Mouse (Mus musculus): ENCODE data around the gene Lifr.

DNA sequence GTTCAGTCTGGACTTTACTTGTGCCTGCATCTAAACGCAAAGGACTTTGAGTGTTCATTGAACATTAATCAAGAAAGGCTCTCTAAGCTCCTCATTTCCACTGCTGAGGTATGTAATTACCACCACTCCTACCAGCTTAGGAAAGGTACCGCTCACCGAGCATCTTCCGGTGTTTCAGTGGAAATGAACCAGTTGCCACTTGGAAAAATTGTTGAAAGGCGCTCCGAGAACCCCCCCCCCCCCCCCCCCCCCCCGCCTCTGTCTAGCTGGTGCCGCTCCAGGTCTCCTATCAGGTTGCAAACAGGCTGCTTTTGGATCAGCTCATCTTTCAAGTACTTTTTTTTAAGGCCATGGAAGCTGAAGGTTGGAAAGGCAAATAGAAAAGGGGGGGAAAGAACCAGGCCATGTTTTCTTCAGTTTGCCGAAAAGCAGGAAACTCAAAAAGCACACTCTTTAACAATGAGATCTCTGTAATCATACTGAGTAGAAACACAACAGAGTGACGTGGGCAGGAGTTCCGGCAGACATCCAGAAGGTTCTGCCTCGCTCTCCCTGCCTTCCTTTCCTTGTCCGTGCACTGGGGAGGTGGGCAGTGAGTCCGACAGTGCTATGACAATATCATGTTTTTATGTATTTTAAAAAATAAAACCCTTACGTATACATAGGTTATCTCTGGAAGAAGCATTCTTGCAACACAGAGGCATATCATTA lies 9.3 kb upstream of the Lifr start:
- TF ChIP-seq CTCF (conservative IDR thresholded peaks at IDR 0.05; ENCODE audit: low read length) (no peak), NANOG (IDR thresholded peaks at IDR 0.05; ENCODE audit: borderline replicate concordance, low read length) (no peak)
